Mouse (Mus musculus): ENCODE data around the gene Myo10. TPM values are rescaled to one million over a fixed set of nuclear protein-coding genes. Genes with fewer than 3 reads are reported as not detected.

Myo10 gene
- polyA plus RNA-seq, 1 experiment from 2014 or later, result 35.4 TPM

- ATAC-seq (replicated peaks; ENCODE audit: insufficient number of reproducible peaks, low FRiP score, low TSS enrichment, low read depth) (no peak), DNase-seq (ENCODE audit: low spot score) (no peak)
- WGBS, result 53% methylated on average over 4 of the region's 4 CpGs
- no peak overlapping the region for H3K9ac ChIP-seq (replicated peaks; ENCODE audit: low read length)
- no peaks in the 10 kb centered on the region for H3K36me3 ChIP-seq (replicated peaks; ENCODE audit: control insufficient read depth, insufficient read depth, low read depth, low read length)
- H3K27me3 ChIP-seq (ENCODE audit: control insufficient read depth, insufficient read depth, low read length), result no peaks in the 10 kb centered on the region
- no peaks in the 10 kb centered on the region for H3K4me1 ChIP-seq (ENCODE audit: control insufficient read depth, insufficient read depth, low read length)
- H3K27ac ChIP-seq (replicated peaks; ENCODE audit: low read depth, low read length), result no peak overlapping the region
- H3K9me3 ChIP-seq (replicated peaks; ENCODE audit: control insufficient read depth, low read length), result no peaks in the 10 kb centered on the region
- H3K4me2 ChIP-seq (ENCODE audit: low read depth, low read length), result no peak overlapping the region
- no peak overlapping the region for H3K4me3 ChIP-seq (ENCODE audit: low read depth, low read length)
These were observed 76.8 kb downstream of the Myo10 start for GRCm38 (mm10) chr15:25699032-25699557.

- Histone ChIP-seq H3K27me3 (ENCODE audit: control insufficient read depth, insufficient read depth, low read length) (no peaks in the 10 kb centered on the region), H3K9me3 (replicated peaks; ENCODE audit: control insufficient read depth, low read length) (no peaks in the 10 kb centered on the region; the same call in 1 of the 2 replicates), H3K4me2 (ENCODE audit: low read depth, low read length) (no peak overlapping the region), H3K36me3 (replicated peaks; ENCODE audit: control insufficient read depth, insufficient read depth, low read depth, low read length) (no peaks in the 10 kb centered on the region), H3K4me3 (ENCODE audit: low read depth, low read length) (no peak overlapping the region), H3K9ac (replicated peaks; ENCODE audit: low read length) (no peak overlapping the region), H3K27ac (replicated peaks; ENCODE audit: low read depth, low read length) (no peak overlapping the region), H3K4me1 (ENCODE audit: control insufficient read depth, insufficient read depth, low read length) (no peaks in the 10 kb centered on the region)
- WGBS, result 93% methylated on average over 5 of the region's 5 CpGs
- no peak for DNase-seq (ENCODE audit: low spot score)
- ATAC-seq (replicated peaks; ENCODE audit: insufficient number of reproducible peaks, low FRiP score, low TSS enrichment, low read depth), result no peak
These were observed 80.3 kb downstream of the Myo10 start for GRCm38 (mm10) chr15:25702602-25703001.

- no peak for ATAC-seq (replicated peaks; ENCODE audit: insufficient number of reproducible peaks, low FRiP score, low TSS enrichment, low read depth)
- Histone ChIP-seq H3K4me3 (ENCODE audit: low read depth, low read length) (no peak overlapping the region), H3K4me1 (ENCODE audit: control insufficient read depth, insufficient read depth, low read length) (no peaks in the 10 kb centered on the region), H3K9ac (replicated peaks; ENCODE audit: low read length) (no peak overlapping the region), H3K27me3 (ENCODE audit: control insufficient read depth, insufficient read depth, low read length) (no peaks in the 10 kb centered on the region), H3K9me3 (replicated peaks; ENCODE audit: control insufficient read depth, low read length) (no peaks in the 10 kb centered on the region; the same call in 1 of the 2 replicates), H3K27ac (replicated peaks; ENCODE audit: low read depth, low read length) (no peak overlapping the region), H3K36me3 (replicated peaks; ENCODE audit: control insufficient read depth, insufficient read depth, low read depth, low read length) (no peaks in the 10 kb centered on the region), H3K4me2 (ENCODE audit: low read depth, low read length) (no peak overlapping the region)
- DNase-seq (ENCODE audit: low spot score), result no peak
- WGBS, result 76% methylated on average over 11 of the region's 11 CpGs
These were observed 82.7 kb downstream of the Myo10 start for GRCm38 (mm10) chr15:25704809-25705585.

DNA sequence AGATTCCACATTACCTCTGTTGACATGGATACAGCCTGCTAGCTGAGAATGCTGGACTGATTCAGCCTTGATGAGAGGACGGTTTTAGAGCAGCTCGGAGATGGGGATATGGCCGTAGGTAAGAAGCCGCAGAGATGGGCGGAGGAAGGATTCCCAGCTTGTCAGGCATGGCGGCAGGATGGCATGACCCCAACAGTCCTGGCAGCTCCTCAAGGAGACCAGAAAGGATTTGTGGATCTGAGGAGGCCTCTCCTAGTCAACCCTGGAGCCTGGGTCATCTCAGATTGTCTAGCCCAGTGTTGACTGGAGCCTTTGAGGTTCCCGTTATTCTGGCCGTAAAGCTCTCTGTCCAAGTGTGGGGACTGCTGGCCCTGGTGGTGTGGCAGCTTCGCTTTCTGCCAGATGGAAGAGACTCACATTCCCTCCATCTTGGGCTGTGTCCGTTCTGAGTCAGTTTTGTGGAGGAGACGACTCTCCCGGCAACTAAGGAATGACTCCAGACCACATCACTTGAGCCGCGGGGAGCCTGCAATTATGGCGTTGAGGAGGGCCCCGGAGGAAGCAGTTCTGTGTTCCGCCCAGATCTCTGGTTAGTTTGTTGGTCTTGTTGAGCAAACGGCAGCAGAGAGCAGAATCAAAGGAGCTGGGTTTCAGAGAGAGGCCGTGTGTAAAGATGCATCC, 84.7 kb downstream of the Myo10 start:
- H3K4me3 ChIP-seq (ENCODE audit: low read depth, low read length), result no peak overlapping the region
- H3K27ac ChIP-seq (replicated peaks; ENCODE audit: low read depth, low read length), result 0 out of 2 replicates have a peak overlapping the region, but pooled peaks have one; percentile 16

GRCm38 (mm10) chr15:25707891-25708290, 85.6 kb downstream of the Myo10 start:
- Histone ChIP-seq H3K4me2 (ENCODE audit: low read depth, low read length) (no peak overlapping the region), H3K27me3 (ENCODE audit: control insufficient read depth, insufficient read depth, low read length) (no peaks in the 10 kb centered on the region), H3K4me1 (ENCODE audit: control insufficient read depth, insufficient read depth, low read length) (no peaks in the 10 kb centered on the region), H3K27ac (replicated peaks; ENCODE audit: low read depth, low read length) (no peak overlapping the region), H3K9me3 (replicated peaks; ENCODE audit: control insufficient read depth, low read length) (no peaks in the 10 kb centered on the region; the same call in 1 of the 2 replicates), H3K9ac (replicated peaks; ENCODE audit: low read length) (no peak overlapping the region), H3K4me3 (ENCODE audit: low read depth, low read length) (no peak overlapping the region), H3K36me3 (replicated peaks; ENCODE audit: control insufficient read depth, insufficient read depth, low read depth, low read length) (no peaks in the 10 kb centered on the region)
- no peak for DNase-seq (ENCODE audit: low spot score)
- WGBS, result 40% methylated on average over 1 of the region's 1 CpGs
- ATAC-seq (replicated peaks; ENCODE audit: insufficient number of reproducible peaks, low FRiP score, low TSS enrichment, low read depth), result no peak

More for the DNA sequence above, 84.7 kb downstream of the Myo10 start:
- Histone ChIP-seq H3K9me3 (replicated peaks; ENCODE audit: control insufficient read depth, low read length) (no peaks in the 10 kb centered on the region; the same call in 1 of the 2 replicates), H3K9ac (replicated peaks; ENCODE audit: low read length) (no peak overlapping the region), H3K27me3 (ENCODE audit: control insufficient read depth, insufficient read depth, low read length) (no peaks in the 10 kb centered on the region), H3K4me2 (ENCODE audit: low read depth, low read length) (no peak overlapping the region), H3K4me1 (ENCODE audit: control insufficient read depth, insufficient read depth, low read length) (no peaks in the 10 kb centered on the region), H3K36me3 (replicated peaks; ENCODE audit: control insufficient read depth, insufficient read depth, low read depth, low read length) (no peaks in the 10 kb centered on the region)
- DNase-seq (ENCODE audit: low spot score) (no peak), ATAC-seq (replicated peaks; ENCODE audit: insufficient number of reproducible peaks, low FRiP score, low TSS enrichment, low read depth) (no peak)
- 75% methylated on average over 19 of the region's 19 CpGs for WGBS

GRCm38 (mm10) chr15:25710876-25711275, 88.6 kb downstream of the Myo10 start:
- no peak overlapping the region for H3K27ac ChIP-seq (replicated peaks; ENCODE audit: low read depth, low read length)
- ATAC-seq (replicated peaks; ENCODE audit: insufficient number of reproducible peaks, low FRiP score, low TSS enrichment, low read depth) (no peak), DNase-seq (ENCODE audit: low spot score) (no peak)
- H3K9ac ChIP-seq (replicated peaks; ENCODE audit: low read length), result no peak overlapping the region
- H3K36me3 ChIP-seq (replicated peaks; ENCODE audit: control insufficient read depth, insufficient read depth, low read depth, low read length), result no peaks in the 10 kb centered on the region
- H3K4me1 ChIP-seq (ENCODE audit: control insufficient read depth, insufficient read depth, low read length), result no peaks in the 10 kb centered on the region
- H3K27me3 ChIP-seq (ENCODE audit: control insufficient read depth, insufficient read depth, low read length), result no peaks in the 10 kb centered on the region
- no peak overlapping the region for H3K4me3 ChIP-seq (ENCODE audit: low read depth, low read length)
- H3K4me2 ChIP-seq (ENCODE audit: low read depth, low read length), result no peak overlapping the region
- no peaks in the 10 kb centered on the region; the same call in 1 of the 2 replicates for H3K9me3 ChIP-seq (replicated peaks; ENCODE audit: control insufficient read depth, low read length)
- 94% methylated on average over 10 of the region's 10 CpGs for WGBS

DNA sequence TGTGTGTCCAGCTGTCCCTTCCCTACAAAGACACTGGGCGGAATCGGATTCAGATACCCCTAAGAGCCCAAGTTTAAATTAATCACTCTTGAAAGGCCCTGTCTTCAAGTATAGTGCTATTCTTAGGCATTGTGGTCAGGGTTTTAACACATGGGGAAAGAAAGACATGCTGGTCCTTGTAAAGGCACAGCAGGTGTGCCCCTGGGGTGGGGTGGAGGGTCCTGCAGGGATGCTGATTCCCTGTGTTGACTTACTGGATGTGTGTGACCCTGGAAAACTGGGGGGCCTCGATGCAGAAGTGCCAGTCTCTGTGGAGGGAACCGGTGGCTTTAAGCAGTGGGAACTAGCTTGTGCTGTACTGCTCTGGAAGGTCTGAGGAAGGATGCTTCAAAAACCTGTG, 90.6 kb downstream of the Myo10 start:
- H3K4me2 ChIP-seq (ENCODE audit: low read depth, low read length), result no peak overlapping the region
- no peak for DNase-seq (ENCODE audit: low spot score)
- H3K27ac ChIP-seq (replicated peaks; ENCODE audit: low read depth, low read length), result no peak overlapping the region
- WGBS, result 71% methylated on average over 4 of the region's 4 CpGs
- H3K4me1 ChIP-seq (ENCODE audit: control insufficient read depth, insufficient read depth, low read length), result no peaks in the 10 kb centered on the region
- no peak for ATAC-seq (replicated peaks; ENCODE audit: insufficient number of reproducible peaks, low FRiP score, low TSS enrichment, low read depth)
- H3K9ac ChIP-seq (replicated peaks; ENCODE audit: low read length), result no peak overlapping the region
- no peaks in the 10 kb centered on the region for H3K27me3 ChIP-seq (ENCODE audit: control insufficient read depth, insufficient read depth, low read length)
- no peak overlapping the region for H3K4me3 ChIP-seq (ENCODE audit: low read depth, low read length)
- H3K36me3 ChIP-seq (replicated peaks; ENCODE audit: control insufficient read depth, insufficient read depth, low read depth, low read length), result no peaks in the 10 kb centered on the region
- no peaks in the 10 kb centered on the region for H3K9me3 ChIP-seq (replicated peaks; ENCODE audit: control insufficient read depth, low read length)
